Mouse (Mus musculus): Measurements from ENCODE around the gene Dock3. TPM values are rescaled to one million over a fixed set of nuclear protein-coding genes. Genes with fewer than 3 reads are reported as not detected.
A peak's percentile ranks its signal among the peaks of the same experiment; 100 is the strongest.

Gene Dock3
- polyA plus RNA-seq, 1 experiment: 188 TPM

- Histone ChIP-seq H3K4me3 (ENCODE audit: insufficient read depth, low read length) (no peak overlapping the region), H3K27ac (ENCODE audit: insufficient read depth, low read length) (no peak overlapping the region), H3K4me1 (ENCODE audit: control insufficient read depth, insufficient read depth, low read length) (peaks cover 3% of the 10 kb centered on the region; the same call in 1 of the 2 replicates)
- no peak for TF ChIP-seq POLR2A (IDR thresholded peaks at IDR 0.05; ENCODE audit: extremely low read depth, insufficient read depth, low read length)
- TF ChIP-seq CTCF (IDR thresholded peaks at IDR 0.05; ENCODE audit: extremely low read depth, insufficient read depth, low read length): no peak
These were observed 296.7 kb downstream of the Dock3 start for GRCm38 (mm10) chr9:106934998-106935397.

DNA sequence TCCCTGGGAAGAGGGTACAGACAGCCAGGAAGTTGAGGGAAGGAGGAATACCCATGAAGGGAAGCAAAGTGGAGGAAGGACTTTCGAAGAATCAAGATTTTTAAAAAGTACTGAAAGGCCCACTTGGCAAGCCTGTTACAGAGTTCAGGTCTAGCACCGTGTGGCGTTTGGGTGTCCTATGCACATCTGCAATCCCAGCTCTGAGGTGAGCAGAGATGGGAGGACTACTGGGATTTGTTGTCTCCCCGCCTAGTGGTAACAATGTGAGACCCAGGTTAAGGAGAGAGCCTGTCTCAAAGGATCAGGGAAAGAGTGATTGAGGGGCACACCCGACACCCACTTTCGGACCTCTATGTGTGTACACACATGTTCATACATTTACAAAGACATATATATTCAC is 316.8 kb downstream of the Dock3 start:
- TF ChIP-seq CTCF (IDR thresholded peaks at IDR 0.05; ENCODE audit: extremely low read depth, insufficient read depth, low read length): no peak
- no peak for TF ChIP-seq POLR2A (IDR thresholded peaks at IDR 0.05; ENCODE audit: extremely low read depth, insufficient read depth, low read length)
- Histone ChIP-seq H3K4me1 (ENCODE audit: control insufficient read depth, insufficient read depth, low read length) (no peaks in the 10 kb centered on the region; the same call in 1 of the 2 replicates), H3K4me3 (ENCODE audit: insufficient read depth, low read length) (no peak overlapping the region), H3K27ac (ENCODE audit: insufficient read depth, low read length) (no peak overlapping the region)

GRCm38 (mm10) chr9:106913759-106914158 is 317.9 kb downstream of the Dock3 start:
- H3K27ac ChIP-seq (ENCODE audit: insufficient read depth, low read length): no peak overlapping the region

DNA sequence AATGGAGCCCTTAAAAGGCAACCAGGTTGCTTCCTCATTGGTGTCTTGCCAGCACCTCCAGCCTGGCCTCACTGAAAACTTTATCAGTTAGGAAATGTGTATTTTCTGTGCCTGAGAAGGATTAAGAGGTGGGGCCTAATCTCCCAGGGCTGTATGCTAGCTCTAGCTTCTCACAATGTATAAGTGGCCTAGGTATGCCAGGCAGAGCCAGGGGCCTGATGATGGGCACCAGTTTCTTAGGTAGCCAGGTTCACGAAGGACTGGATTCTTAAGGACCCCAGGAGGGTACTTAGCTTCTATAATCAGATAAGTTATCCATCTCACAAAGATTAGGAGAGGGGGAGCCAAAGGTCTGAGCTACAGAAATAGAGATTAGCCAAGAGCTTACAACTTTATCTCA is 320.1 kb downstream of the Dock3 start:
- Histone ChIP-seq H3K4me1 (ENCODE audit: control insufficient read depth, insufficient read depth, low read length) (peaks cover 3% of the 10 kb centered on the region; the same call in 1 of the 2 replicates), H3K4me3 (ENCODE audit: insufficient read depth, low read length) (no peak overlapping the region), H3K27ac (ENCODE audit: insufficient read depth, low read length) (no peak overlapping the region)
- no peak for TF ChIP-seq CTCF (IDR thresholded peaks at IDR 0.05; ENCODE audit: extremely low read depth, insufficient read depth, low read length)
- TF ChIP-seq POLR2A (IDR thresholded peaks at IDR 0.05; ENCODE audit: extremely low read depth, insufficient read depth, low read length): no peak

More at GRCm38 (mm10) chr9:106913759-106914158, 317.9 kb downstream of the Dock3 start:
- Histone ChIP-seq H3K4me1 (ENCODE audit: control insufficient read depth, insufficient read depth, low read length) (peaks cover 3% of the 10 kb centered on the region; the same call in 1 of the 2 replicates), H3K4me3 (ENCODE audit: insufficient read depth, low read length) (no peak overlapping the region)
- TF ChIP-seq POLR2A (IDR thresholded peaks at IDR 0.05; ENCODE audit: extremely low read depth, insufficient read depth, low read length) (no peak), CTCF (IDR thresholded peaks at IDR 0.05; ENCODE audit: extremely low read depth, insufficient read depth, low read length) (no peak)

DNA sequence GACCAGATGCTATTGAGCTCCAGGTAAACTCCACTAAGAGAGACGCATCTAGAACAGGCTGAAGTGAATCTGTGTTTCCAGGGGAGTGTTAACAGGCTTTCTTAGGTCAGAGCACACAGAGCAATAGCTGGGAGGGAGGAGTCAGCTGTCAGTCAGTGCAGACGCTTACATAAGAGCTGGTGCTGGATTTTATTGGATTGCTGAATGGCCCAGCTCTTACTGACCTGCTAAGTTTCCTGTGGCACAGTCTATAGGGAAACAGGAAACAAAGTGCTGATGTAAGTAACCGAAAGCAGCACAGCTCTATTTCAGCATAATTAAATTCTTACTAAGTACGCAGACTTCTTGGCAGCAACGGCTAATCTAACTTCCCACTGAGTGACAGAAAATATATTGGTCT is 323.0 kb downstream of the Dock3 start:
- H3K27ac ChIP-seq (ENCODE audit: insufficient read depth, low read length): peak overlapping the region; percentile 28; the same call in 1 of the 2 replicates
- TF ChIP-seq POLR2A (IDR thresholded peaks at IDR 0.05; ENCODE audit: extremely low read depth, insufficient read depth, low read length) (no peak), CTCF (IDR thresholded peaks at IDR 0.05; ENCODE audit: extremely low read depth, insufficient read depth, low read length) (no peak)
- peaks cover 3% of the 10 kb centered on the region; the same call in 1 of the 2 replicates for H3K4me1 ChIP-seq (ENCODE audit: control insufficient read depth, insufficient read depth, low read length)
- H3K4me3 ChIP-seq (ENCODE audit: insufficient read depth, low read length): no peak overlapping the region

GRCm38 (mm10) chr9:106908174-106908573 is 323.5 kb downstream of the Dock3 start:
- H3K27ac ChIP-seq (ENCODE audit: insufficient read depth, low read length): no peak overlapping the region
- H3K4me1 ChIP-seq (ENCODE audit: control insufficient read depth, insufficient read depth, low read length): peaks cover 3% of the 10 kb centered on the region; the same call in 1 of the 2 replicates
- TF ChIP-seq CTCF (IDR thresholded peaks at IDR 0.05; ENCODE audit: extremely low read depth, insufficient read depth, low read length) (no peak), POLR2A (IDR thresholded peaks at IDR 0.05; ENCODE audit: extremely low read depth, insufficient read depth, low read length) (no peak)
- H3K4me3 ChIP-seq (ENCODE audit: insufficient read depth, low read length): no peak overlapping the region

GRCm38 (mm10) chr9:106906597-106906996 is 325.1 kb downstream of the Dock3 start:
- Histone ChIP-seq H3K27ac (ENCODE audit: insufficient read depth, low read length) (no peak overlapping the region), H3K4me3 (ENCODE audit: insufficient read depth, low read length) (no peak overlapping the region), H3K4me1 (ENCODE audit: control insufficient read depth, insufficient read depth, low read length) (peaks cover 4% of the 10 kb centered on the region)
- TF ChIP-seq POLR2A (IDR thresholded peaks at IDR 0.05; ENCODE audit: extremely low read depth, insufficient read depth, low read length) (no peak), CTCF (IDR thresholded peaks at IDR 0.05; ENCODE audit: extremely low read depth, insufficient read depth, low read length) (no peak)

GRCm38 (mm10) chr9:106903791-106904134 is 327.9 kb downstream of the Dock3 start:
- Histone ChIP-seq H3K27ac (ENCODE audit: insufficient read depth, low read length) (no peak overlapping the region), H3K4me3 (ENCODE audit: insufficient read depth, low read length) (no peak overlapping the region), H3K4me1 (ENCODE audit: control insufficient read depth, insufficient read depth, low read length) (peaks cover 1% of the 10 kb centered on the region; the same call in 1 of the 2 replicates)
- TF ChIP-seq POLR2A (IDR thresholded peaks at IDR 0.05; ENCODE audit: extremely low read depth, insufficient read depth, low read length): no peak
- TF ChIP-seq CTCF (IDR thresholded peaks at IDR 0.05; ENCODE audit: extremely low read depth, insufficient read depth, low read length): peak; percentile 62

- TF ChIP-seq POLR2A (IDR thresholded peaks at IDR 0.05; ENCODE audit: extremely low read depth, insufficient read depth, low read length) (no peak), CTCF (IDR thresholded peaks at IDR 0.05; ENCODE audit: extremely low read depth, insufficient read depth, low read length) (no peak)
- Histone ChIP-seq H3K27ac (ENCODE audit: insufficient read depth, low read length) (no peak overlapping the region), H3K4me3 (ENCODE audit: insufficient read depth, low read length) (no peak overlapping the region), H3K4me1 (ENCODE audit: control insufficient read depth, insufficient read depth, low read length) (peaks cover 1% of the 10 kb centered on the region; the same call in 1 of the 2 replicates)
These were observed 328.5 kb downstream of the Dock3 start for GRCm38 (mm10) chr9:106903099-106903790.

DNA sequence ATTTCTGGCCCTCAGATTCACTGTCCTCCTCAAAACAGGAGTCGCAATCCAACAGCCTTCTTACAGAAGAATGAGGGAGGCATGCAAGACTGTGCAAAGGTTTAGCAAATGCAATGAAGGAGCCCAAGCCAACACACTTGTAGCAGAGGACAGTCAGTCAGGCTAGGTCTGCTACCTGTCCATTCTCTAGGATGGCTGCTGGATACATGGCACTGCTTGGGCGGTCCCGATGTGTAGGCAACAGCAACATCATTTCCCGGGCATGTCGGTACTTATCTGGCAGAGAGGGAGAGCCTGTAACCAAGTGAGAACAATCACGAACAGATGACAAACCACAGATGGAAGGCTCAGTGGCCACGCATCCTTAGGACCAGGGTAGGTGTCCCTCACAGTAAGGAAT is 330.1 kb downstream of the Dock3 start:
- H3K4me3 ChIP-seq (ENCODE audit: insufficient read depth, low read length): no peak overlapping the region
- peaks cover 1% of the 10 kb centered on the region; the same call in 1 of the 2 replicates for H3K4me1 ChIP-seq (ENCODE audit: control insufficient read depth, insufficient read depth, low read length)
- no peak for TF ChIP-seq POLR2A (IDR thresholded peaks at IDR 0.05; ENCODE audit: extremely low read depth, insufficient read depth, low read length)
- no peak overlapping the region for H3K27ac ChIP-seq (ENCODE audit: insufficient read depth, low read length)
